Mouse (Mus musculus) kidney, postnatal 25 days (tissue): ENCODE measurements around the gene Pum2.
A peak's percentile ranks its signal among the peaks of the same experiment; 100 is the strongest.
"Not testable (repeated sequence)": the region's sequence is repeated elsewhere in the genome, so short reads cannot be mapped to it uniquely, and the experiment has no call there.

Experiments
- DNase-seq, 2 experiments: peaks; one replicate each; pipeline ENCODE4 v3.0.0; 2021; ENCODE audit warnings: mixed read lengths in 2 of 2

Pum2 gene

GRCm38 (mm10) chr12:8673974-8674306 lies at the start of gene Pum2:
Gene Pum2, plus strand, starts transcription at chr12:8674134.
- peak; percentile 92 to 97 for DNase-seq

GRCm38 (mm10) chr12:8629537-8629936 lies 44.4 kb upstream of the Pum2 start:
- DNase-seq, result no peak

- DNase-seq, result no peak
Observed at GRCm38 (mm10) chr12:8631691-8632090, 42.2 kb upstream of the Pum2 start.

- no peak for DNase-seq
Observed at GRCm38 (mm10) chr12:8632737-8633365, 41.1 kb upstream of the Pum2 start.

GRCm38 (mm10) chr12:8634306-8634705 lies 39.6 kb upstream of the Pum2 start:
- no peak for DNase-seq

GRCm38 (mm10) chr12:8635546-8635945 lies 38.4 kb upstream of the Pum2 start:
- peak in 1 of 2 experiments; percentile 21 for DNase-seq

- peak in 1 of 2 experiments; percentile 37 for DNase-seq
Observed at GRCm38 (mm10) chr12:8636945-8637344, 37.0 kb upstream of the Pum2 start.

DNA sequence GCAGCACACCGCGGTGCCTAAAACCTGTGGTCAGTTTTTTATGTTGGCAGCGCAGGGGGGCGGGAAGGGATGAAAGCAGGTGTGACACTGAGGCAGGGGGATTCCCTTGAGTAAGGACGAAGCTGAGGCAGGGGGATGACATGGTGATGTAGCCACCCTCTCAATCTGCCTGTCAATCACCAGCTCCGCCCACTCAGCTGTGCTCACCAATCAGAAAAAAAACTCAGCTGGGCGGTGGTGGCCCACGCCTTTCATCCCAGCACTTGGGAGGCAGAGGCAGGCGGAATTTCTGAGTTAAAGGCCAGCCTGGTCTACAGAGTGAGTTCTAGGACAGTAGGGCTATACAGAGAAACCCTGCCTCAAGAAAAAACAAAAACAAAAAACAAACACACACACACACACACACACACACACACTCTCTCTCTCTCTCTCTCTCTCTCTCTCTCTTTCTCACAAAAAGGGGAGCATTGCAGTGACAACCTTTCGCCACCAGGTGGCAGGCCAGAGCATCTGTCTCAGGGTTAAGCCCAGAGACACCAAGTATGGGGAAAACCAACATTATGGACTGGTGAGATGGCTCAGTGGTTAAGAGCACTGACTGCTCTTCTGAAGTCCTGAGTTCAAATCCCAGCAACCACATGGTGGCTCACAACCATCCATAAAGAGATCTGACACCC lies 35.4 kb upstream of the Pum2 start:
- peak; percentile 81 for DNase-seq

- DNase-seq, result not testable (repeated sequence)
Observed at GRCm38 (mm10) chr12:8640186-8640585, 33.7 kb upstream of the Pum2 start.

GRCm38 (mm10) chr12:8640711-8641424 lies 33.1 kb upstream of the Pum2 start:
- DNase-seq, result peak; percentile 98 to 100

DNA sequence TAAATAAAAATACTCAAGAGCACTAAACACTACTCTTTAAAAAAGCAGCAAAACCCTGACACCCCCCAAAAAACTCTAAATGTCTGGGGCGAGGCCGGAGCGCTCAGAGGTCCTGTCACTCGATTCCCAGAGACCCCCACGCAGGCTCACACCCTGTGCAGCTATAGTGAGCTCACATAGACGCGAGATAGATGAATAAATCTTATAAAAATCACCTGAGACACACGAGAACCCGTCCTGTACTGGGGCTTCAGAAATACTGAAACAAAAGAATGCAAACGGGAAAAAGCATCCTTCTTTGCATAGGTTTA lies 32.6 kb upstream of the Pum2 start:
- no peak for DNase-seq

- DNase-seq, result not testable (repeated sequence)
Observed at GRCm38 (mm10) chr12:8648211-8648610, 25.7 kb upstream of the Pum2 start.

DNA sequence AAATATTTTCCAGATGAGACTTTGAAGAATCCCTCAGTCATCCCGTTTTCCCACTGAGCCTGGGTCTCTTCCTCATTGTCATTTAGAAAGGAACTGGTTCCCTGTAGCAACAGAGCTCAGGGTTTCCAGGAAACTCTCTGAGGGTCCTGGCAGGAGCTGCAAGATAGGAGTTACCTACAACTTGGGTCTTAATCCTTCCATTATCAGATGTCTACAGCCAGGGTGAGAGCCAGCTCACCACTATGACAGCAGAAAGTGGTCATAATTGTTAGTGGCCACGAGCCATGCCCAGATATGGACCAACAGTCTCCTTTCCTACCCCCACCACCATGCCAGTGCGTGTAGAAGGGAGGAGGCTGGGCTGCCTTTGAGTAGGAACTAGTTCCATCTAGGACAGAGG lies 23.9 kb upstream of the Pum2 start:
- DNase-seq, result not testable (repeated sequence)

DNA sequence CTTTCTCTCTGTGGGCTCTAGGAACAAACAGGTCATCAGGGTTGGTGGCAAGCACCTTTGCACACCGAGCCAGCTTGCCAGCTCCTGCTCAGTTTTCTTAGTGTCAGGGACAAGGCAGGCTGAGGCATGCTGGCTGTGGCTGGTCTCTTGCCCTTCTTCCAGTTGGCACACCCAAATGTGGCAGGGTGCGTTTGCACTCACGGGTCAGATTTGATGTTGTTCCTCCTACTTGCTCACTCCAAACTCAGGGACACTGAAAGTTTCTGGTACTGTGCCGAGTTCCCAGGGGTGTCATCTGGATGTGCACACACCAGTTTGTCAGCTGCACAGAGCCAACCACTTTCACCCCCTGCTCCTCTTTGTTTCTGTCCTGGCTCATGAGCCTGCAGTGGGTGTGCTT lies 17.3 kb upstream of the Pum2 start:
- DNase-seq, result no peak

GRCm38 (mm10) chr12:8657116-8657515 lies 16.8 kb upstream of the Pum2 start:
- DNase-seq, result no peak

- DNase-seq, result no peak
Observed at GRCm38 (mm10) chr12:8657629-8658366, 16.1 kb upstream of the Pum2 start.

- DNase-seq, result no peak
Observed at GRCm38 (mm10) chr12:8659406-8660279, 14.3 kb upstream of the Pum2 start.

DNA sequence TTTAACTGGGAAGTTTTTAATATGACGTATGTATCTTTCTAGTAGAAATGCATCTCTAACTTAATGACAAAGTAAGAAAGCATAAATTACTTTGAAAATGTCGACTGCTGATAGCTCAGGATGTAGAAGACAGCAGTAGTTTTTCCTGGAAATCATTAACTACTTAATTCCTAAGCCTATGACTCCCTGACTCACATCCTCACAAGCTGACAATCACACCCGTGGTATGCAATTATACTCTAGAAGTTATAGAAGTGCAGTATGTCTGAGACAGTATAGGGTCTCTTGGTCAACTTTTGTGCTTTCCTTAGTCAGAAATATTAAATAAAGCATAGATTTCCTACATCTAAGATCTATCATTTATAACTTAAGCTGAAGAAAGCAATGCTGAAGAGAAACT lies 12.2 kb upstream of the Pum2 start:
- no peak for DNase-seq

GRCm38 (mm10) chr12:8662175-8662574 lies 11.8 kb upstream of the Pum2 start:
- DNase-seq, result no peak

DNA sequence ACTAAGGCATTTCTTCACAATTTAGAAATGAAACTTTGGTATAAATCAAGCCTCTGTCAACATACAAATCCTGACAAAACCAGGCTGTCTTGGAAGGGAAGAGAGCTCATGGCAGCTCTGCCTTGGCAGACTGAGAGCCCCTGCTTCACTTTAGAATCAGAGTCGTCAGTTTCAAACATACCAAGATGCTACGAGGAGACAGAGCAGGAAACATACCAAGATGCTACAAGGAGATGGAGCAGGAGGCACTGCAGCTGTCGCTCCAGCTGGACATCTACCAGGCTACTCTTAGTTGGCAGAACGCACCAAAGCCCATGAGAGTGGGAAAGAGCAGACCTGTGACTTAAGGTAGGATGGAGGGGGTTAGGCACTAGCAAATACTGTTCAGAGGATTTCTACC lies 11.2 kb upstream of the Pum2 start:
- no peak for DNase-seq

DNA sequence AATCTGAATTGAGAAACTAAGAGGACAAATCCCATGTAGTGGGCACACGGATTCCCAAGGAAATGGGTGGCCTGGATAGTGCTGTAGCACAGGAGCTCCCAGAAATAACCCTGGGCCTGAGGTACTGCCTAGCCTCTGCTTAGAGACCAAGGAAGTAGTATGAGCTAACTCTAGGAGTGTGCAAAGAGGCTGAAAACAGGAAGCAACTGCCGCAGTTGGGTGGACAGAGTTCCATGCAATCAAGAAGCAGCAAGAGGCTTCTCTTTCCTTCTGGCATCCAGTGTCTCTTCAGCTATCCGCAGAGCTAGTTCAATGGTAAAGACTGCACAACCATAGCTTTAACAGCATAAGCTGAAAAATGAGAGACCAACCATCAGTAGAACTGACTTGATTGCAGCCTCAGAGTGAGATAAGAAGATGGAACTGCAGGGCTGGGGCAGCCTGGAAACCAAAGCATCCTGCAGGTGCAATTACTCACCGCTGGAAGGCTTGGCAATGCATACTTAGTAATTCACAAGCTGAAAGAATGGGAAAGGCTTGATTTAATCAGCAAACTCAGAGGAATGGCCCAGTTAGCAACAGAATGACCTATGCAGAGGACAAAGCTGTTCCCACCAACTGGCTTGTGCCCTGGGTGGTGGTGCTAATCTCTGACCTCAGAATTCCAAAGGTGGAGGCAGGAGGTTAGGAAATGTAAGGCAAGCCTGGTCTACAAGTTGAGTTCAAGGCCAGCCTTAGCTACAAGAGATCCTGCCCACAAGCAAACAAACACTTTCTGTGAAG lies 6.3 kb upstream of the Pum2 start:
- DNase-seq, result no peak

DNA sequence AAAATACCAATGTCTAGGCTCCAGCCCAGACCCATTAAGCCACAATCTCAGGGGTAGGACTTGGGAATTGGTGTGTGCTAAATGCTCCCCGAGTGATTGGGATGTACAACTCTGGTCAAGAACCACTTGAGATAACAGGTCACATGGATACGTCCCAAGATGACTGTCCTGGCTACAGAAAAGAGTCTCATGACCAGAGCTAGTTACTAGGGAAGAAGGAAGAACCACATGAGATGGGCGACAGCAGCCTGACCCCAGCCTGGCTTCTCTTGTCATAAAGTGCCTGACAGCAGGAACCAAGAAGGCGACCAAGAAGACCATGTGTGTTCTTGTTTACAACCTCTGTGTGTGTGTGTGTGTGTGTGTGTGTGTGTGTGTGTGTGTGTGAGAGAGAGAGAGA lies 4.5 kb upstream of the Pum2 start:
- no peak for DNase-seq
